Mouse (Mus musculus) R1 (cell line): ENCODE results near the gene Clcn7.

Experiments used
- DNase-seq: peaks from one replicate; pipeline ENCODE4 v3.0.0-alpha.2; 2018; ENCODE audit warnings: low read depth, low spot score

Gene Clcn7

DNA sequence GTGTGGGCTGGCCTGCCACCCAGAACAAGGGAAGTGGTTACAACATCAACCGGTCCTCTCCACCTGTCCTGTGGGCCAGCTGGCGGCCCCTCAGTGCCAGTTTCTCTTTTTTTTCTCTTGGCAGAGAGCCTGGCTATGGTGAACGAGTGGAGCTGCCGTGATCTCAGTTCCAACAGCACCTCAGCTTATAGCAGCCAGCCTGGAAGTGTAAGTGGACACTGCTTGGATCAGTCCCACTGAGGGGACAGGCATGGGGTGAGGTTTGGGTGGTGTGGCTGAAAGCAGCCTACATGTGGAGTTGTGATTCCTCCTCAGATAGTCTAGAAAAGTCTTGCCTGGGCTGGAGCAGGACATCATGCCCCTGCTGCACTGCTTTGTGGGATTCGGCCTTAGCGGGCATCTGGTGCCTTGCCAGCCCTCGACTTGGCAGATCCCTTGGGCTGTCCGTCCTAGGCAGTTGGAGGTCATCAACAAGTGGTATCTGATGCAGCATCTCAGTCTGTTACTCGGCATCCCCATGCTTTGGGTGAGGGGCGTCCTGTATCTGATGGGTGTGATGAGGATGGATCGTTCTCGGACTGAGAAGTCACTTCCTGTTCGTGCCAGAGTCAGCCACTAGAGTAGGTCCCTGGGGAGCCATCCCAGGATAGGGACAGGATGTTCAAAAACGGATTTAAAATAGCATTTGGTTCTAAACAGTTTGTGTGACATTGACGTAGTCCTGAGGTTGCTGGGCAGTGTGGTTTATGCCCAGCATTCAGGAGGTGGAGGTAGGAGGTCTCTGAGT lies 77.7 kb downstream of the Clcn7 start:
- DNase-seq = no peak

DNA sequence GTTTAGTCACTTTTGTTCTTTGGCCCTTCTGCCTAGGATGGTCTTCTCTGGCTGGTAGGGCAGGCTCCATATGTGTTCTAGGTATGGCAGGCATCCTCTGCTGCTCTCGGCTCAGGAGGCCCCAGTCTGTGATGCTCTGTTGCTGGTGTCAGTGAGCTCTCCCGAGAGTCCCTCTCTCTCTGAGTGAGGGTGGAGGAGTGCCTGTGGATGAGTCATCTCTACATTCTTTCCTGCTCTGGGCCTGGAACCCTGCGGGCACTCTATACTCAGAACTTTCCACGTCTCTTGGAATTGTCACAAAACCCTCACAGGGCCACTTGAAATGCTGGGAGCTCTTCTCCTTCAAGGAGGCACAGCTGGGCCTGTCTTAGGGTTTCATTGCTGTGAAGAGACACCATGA lies 78.5 kb downstream of the Clcn7 start:
- DNase-seq = no peak
